Mouse (Mus musculus) lung, adult 2 months (tissue): ENCODE results near the gene Cd177. TPM values are rescaled to one million over a fixed set of nuclear protein-coding genes. Genes with fewer than 3 reads are reported as not detected.
"Not testable (repeated sequence)": the region's sequence is repeated elsewhere in the genome, so short reads cannot be mapped to it uniquely, and the experiment has no call there.

Experiments used
- DNase-seq: peaks from one replicate; pipeline ENCODE4 v3.0.0; 2022
- H3K4me1 ChIP-seq: fragments of 200-500 bp; 2 replicates; pipeline ENCODE4 v1.6.1; 2011; ENCODE audit warnings: low read length; ENCODE audit not compliant: control insufficient read depth, insufficient read depth
- H3K4me3 ChIP-seq: fragments of 200-500 bp; replicated peaks from 2 replicates; pipeline ENCODE3; 2011; ENCODE audit warnings: low read depth, mild to moderate bottlenecking, control low read depth, low read length; ENCODE audit errors: extremely low read depth
- CTCF ChIP-seq: fragments of 200-500 bp; IDR thresholded peaks from 2 replicates; pipeline ENCODE4 v1.5.1; 2011; ENCODE audit warnings: mild to moderate bottlenecking, low read length, control low read depth; ENCODE audit not compliant: insufficient read depth
- POLR2A ChIP-seq: fragments of 200-500 bp; IDR thresholded peaks from 2 replicates; pipeline ENCODE4 v1.6.1; 2011; ENCODE audit warnings: low read depth, mild to moderate bottlenecking, control low read depth, low read length, borderline replicate concordance; ENCODE audit errors: extremely low read depth
- WGBS: fragments of 180-500 bp; shearing (Covaris S2); methylation state at CpG from one replicate; pipeline ENCODE4 v1.1.7; 2018; 5-methylcytosine and 5-hydroxymethylcytosine counted together
- polyA plus RNA-seq: library from polyadenylated mRNA; depleted of rRNA; stranded (reverse); fragments of >200 nt; gene quantifications from 2 replicates; pipeline ENCODE4 v1.2.3, GENCODE M21; 2012; rRNA removed

The Cd177 gene
- polyA plus RNA-seq, 1 experiment = 5.2 TPM

GRCm38 (mm10) chr7:24761161-24761560 is 1.1 kb upstream of the Cd177 start:
- no peak for DNase-seq
- Histone ChIP-seq H3K4me3 (no peak overlapping the region), H3K4me1 (no peaks in the 10 kb centered on the region)
- 50% methylated on average over 6 of the region's 6 CpGs for WGBS
- TF ChIP-seq POLR2A = no peak
- no peak for TF ChIP-seq CTCF

GRCm38 (mm10) chr7:24758520-24758919 is 1.6 kb downstream of the Cd177 start:
- Histone ChIP-seq H3K4me3 (no peak overlapping the region), H3K4me1 (no peaks in the 10 kb centered on the region)
- WGBS = 77% methylated on average over 1 of the region's 1 CpGs
- no peak for TF ChIP-seq POLR2A
- no peak for TF ChIP-seq CTCF
- DNase-seq = no peak

DNA sequence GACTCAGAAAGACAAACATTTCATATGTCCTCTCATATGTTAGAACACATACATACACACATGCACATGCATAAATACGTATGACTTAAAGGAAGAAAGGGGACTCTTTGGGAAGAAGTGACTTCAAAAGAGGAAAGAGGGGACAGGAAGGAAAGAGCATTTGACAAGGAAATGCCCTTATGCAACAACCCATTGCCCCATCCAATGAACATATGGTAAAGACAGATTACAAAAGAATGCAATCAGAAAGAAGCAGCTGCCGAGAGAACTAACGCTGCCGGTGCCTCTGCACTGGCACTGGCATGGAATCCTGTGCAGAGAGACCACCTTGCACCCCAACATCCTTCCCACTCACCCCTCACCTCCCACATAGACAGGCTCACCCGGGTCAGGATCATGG is 6.6 kb downstream of the Cd177 start:
- Histone ChIP-seq H3K4me1 (no peaks in the 10 kb centered on the region), H3K4me3 (no peak overlapping the region)
- WGBS = 51% methylated on average over 5 of the region's 5 CpGs
- TF ChIP-seq CTCF (no peak), POLR2A (no peak)
- no peak for DNase-seq

- Histone ChIP-seq H3K4me3 (no peak overlapping the region), H3K4me1 (no peaks in the 10 kb centered on the region)
- no peak for DNase-seq
- no peak for TF ChIP-seq CTCF
- no peak for TF ChIP-seq POLR2A
- WGBS = 83% methylated on average over 2 of the region's 2 CpGs
These were observed 8.5 kb downstream of the Cd177 start for GRCm38 (mm10) chr7:24751610-24752009.

DNA sequence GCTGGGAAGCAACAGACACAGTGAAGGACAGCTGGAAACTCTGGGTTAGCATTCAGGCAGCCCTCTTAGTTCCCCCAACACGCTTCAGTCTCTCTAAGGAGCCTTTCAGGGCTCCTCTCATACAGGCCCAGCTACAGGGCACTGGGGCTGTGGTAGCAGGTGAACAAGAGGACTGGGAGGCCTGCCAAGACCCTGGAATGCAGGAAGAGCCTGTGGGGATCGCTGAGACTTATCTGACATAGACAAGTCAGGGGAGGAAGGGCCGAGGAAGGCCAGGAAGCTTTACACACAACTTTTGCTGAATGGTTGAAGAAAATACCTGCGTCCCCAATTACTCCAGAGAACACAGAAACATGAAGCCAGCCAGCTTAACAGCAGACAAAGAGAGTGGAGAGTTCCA is 9.4 kb downstream of the Cd177 start:
- H3K4me3 ChIP-seq = no peak overlapping the region
- no peak for DNase-seq
- TF ChIP-seq POLR2A (no peak), CTCF (no peak)
- WGBS = 20% methylated on average over 4 of the region's 4 CpGs
- H3K4me1 ChIP-seq = no peaks in the 10 kb centered on the region

DNA sequence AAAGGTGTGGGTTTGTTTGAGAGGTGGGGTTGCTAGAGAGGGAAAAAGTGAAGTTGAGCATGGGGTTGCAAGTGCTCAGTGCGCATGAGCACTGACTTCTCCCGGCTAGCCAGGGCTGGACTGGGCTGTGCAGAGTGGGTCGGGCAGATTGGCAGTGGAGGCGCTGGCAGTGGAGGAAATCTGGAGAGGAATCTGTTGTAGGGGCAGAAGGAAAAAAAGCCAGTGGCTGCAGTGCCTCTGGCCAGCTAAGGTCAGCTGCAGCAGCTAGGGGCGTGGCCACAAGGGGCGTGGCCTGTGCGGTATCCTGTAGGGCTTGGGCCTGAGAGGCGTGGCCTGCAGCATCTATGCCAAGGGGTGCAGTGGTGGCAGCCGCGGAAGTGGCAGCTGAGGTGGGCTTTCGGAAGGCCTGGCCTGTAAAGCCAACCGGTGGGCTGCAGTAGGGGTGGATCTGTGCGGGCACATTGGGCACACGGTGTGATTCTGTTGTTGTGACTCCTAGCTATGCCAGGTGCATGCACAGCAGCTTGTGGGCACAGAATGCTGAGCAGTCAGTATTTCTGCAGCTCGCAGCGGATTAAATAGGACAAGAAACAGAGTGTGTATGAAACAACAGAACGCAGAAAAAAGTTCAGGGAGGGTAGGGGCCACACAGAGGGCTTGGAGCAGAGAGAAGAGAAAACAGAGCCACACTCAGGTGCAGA is 24.0 kb downstream of the Cd177 start:
- no peak for DNase-seq
- WGBS = 16% methylated on average over 17 of the region's 17 CpGs

GRCm38 (mm10) chr7:24726808-24727207 is 33.3 kb downstream of the Cd177 start, which contains the start of gene Gm4763:
TSS of gene Gm4763 (minus strand) at chr7:24726908.
- not testable (repeated sequence) for DNase-seq, H3K4me3 ChIP-seq, H3K4me1 ChIP-seq
- whole genome bisulfite sequencing = 88% methylated on average over 11 of the region's 11 CpGs

More for the DNA sequence above, 24.0 kb downstream of the Cd177 start:
- Histone ChIP-seq H3K4me1 (no peaks in the 10 kb centered on the region), H3K4me3 (no peak overlapping the region)
- TF ChIP-seq POLR2A (no peak), CTCF (no peak)

DNA sequence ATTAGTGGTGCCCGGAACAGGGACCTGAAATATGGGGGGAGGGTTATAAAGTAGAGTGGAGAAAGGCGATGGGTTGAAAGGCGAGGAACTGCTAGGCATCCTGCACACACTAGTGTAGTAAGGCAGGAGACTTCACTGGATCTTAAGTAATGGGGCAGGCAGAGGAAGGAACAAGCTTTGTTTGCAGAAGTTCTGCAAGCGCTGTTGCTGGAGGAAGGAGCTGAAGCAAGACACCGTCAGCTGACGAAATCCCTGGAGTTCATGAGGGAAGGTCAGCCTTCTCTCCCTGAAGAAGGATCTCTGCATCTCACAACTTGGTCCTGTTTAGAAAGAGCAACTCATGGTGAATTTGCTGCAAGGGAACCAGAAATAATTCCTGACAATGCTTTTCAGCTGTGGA is 45.1 kb downstream of the Cd177 start:
- TF ChIP-seq POLR2A (no peak), CTCF (no peak)
- Histone ChIP-seq H3K4me1 (no peaks in the 10 kb centered on the region), H3K4me3 (no peak overlapping the region)
- DNase-seq = no peak
- 52% methylated on average over 6 of the region's 6 CpGs for WGBS

- H3K4me1 ChIP-seq = no peaks in the 10 kb centered on the region
- no peak for DNase-seq
- no peak for TF ChIP-seq POLR2A
- H3K4me3 ChIP-seq = no peak within 1 kb of the TSS
- WGBS = 90% methylated on average over 14 of the region's 14 CpGs
These were observed 51.2 kb downstream of the Cd177 start, which contains the start of gene BC049730 for GRCm38 (mm10) chr7:24708832-24709292. TSS of gene BC049730 (plus strand) at chr7:24709242.

DNA sequence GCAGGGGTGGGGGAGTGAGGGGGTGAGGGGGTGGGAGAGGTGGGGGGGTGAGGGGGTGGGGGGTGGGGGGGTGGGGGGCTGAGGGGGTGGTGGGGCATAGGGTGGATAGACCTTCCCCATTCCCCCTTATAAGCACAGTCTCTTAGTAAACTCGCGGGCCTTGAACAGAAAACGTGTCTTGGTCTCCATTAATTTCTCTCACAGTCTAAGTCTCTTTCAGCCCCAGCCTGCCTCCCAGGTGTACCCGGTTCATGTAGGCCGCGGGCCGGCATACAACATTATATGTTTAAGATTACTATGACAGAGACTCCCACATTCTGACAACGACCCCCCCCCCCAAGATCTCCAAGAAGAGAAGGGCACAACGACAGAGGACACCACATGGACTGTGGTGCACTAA is 57.3 kb downstream of the Cd177 start:
- not testable (repeated sequence) for H3K4me3 ChIP-seq, DNase-seq, H3K4me1 ChIP-seq
- WGBS = 69% methylated on average over 9 of the region's 9 CpGs

GRCm38 (mm10) chr7:24697891-24698290 is 62.2 kb downstream of the Cd177 start:
- H3K4me3 ChIP-seq, H3K4me1 ChIP-seq, DNase-seq: not testable (repeated sequence)
- 89% methylated on average over 4 of the region's 4 CpGs for WGBS

Other genes starting within 250 kb of the Cd177 start
- not detected in 2 replicates for gene AC161166.1, start 247.9 kb downstream of the Cd177 start, polyA plus RNA-seq
- 14.7 and 16.5 TPM in 2 replicates for gene Irgq, start 229.6 kb downstream of the Cd177 start, polyA plus RNA-seq
- 0.15 and 24.2 TPM in 2 replicates for gene Pinlyp, start 214.2 kb downstream of the Cd177 start, polyA plus RNA-seq
- 36.9 and 40.5 TPM in 2 replicates for gene Xrcc1, start 214.0 kb downstream of the Cd177 start, polyA plus RNA-seq
- gene Ethe1, start 172.8 kb downstream of the Cd177 start, polyA plus RNA-seq = 20.2 and 24.5 TPM in 2 replicates
- 0.16 and 0.27 TPM in 2 replicates for gene Zfp575, start 172.7 kb downstream of the Cd177 start, polyA plus RNA-seq
- 3.6 and 5.9 TPM in 2 replicates for gene Phldb3, start 149.5 kb downstream of the Cd177 start, polyA plus RNA-seq
- 0.07 and 63.0 TPM in 2 replicates for gene Lypd3, start 123.8 kb downstream of the Cd177 start, polyA plus RNA-seq
- 0.18 TPM in 1 of 2 replicates, not detected in the other for gene Tex101, start 83.6 kb downstream of the Cd177 start, polyA plus RNA-seq
- not detected in 2 replicates for gene BC049730, start 51.1 kb downstream of the Cd177 start, polyA plus RNA-seq
- not detected in 2 replicates for gene Gm4763, start 33.4 kb downstream of the Cd177 start, polyA plus RNA-seq
- 0.38 and 0.41 TPM in 2 replicates for gene Ceacam10, start 16.9 kb upstream of the Cd177 start, polyA plus RNA-seq
- gene Gm9844, start 101.9 kb upstream of the Cd177 start, polyA plus RNA-seq = 2.2 and 2.4 TPM in 2 replicates
- not detected in 2 replicates for gene Lypd4, start 109.6 kb upstream of the Cd177 start, polyA plus RNA-seq
- gene Dmrtc2, start 109.7 kb upstream of the Cd177 start, polyA plus RNA-seq = not detected in 2 replicates
- 429 and 452 TPM in 2 replicates for gene Rps19, start 124.1 kb upstream of the Cd177 start, polyA plus RNA-seq
- gene Cd79a, start 137.1 kb upstream of the Cd177 start, polyA plus RNA-seq = 49.6 and 61.7 TPM in 2 replicates
- 360 and 365 TPM in 2 replicates for gene Arhgef1, start 142.6 kb upstream of the Cd177 start, polyA plus RNA-seq
- not detected in 2 replicates for gene Gm4881, start 184.2 kb upstream of the Cd177 start, polyA plus RNA-seq
- gene Rabac1, start 212.4 kb upstream of the Cd177 start, polyA plus RNA-seq = 806 and 948 TPM in 2 replicates
- 4.8 and 7.1 TPM in 2 replicates for gene Atp1a3, start 245.6 kb upstream of the Cd177 start, polyA plus RNA-seq